Mouse (Mus musculus) cerebellum, postnatal 4 days (tissue): ENCODE results near the gene Tk1.
A peak's percentile ranks its signal among the peaks of the same experiment; 100 is the strongest.
"Not testable (repeated sequence)": the region's sequence is repeated elsewhere in the genome, so short reads cannot be mapped to it uniquely, and the experiment has no call there.

ENCODE experiments used
- DNase-seq, 2 experiments: peaks; one replicate each; pipeline ENCODE4 v3.0.0; 2022; ENCODE audit warnings: low spot score in 2 of 2, mixed read lengths in 1 of 2

Gene Tk1

GRCm38 (mm10) chr11:117822728-117823241 is 3.1 kb downstream of the Tk1 start:
- no peak for DNase-seq

GRCm38 (mm10) chr11:117821868-117822267 is 4.0 kb downstream of the Tk1 start:
- no peak for DNase-seq

- no peak for DNase-seq
These were observed 5.7 kb downstream of the Tk1 start for GRCm38 (mm10) chr11:117820173-117820572.

GRCm38 (mm10) chr11:117819095-117819494 is 6.8 kb downstream of the Tk1 start:
- DNase-seq, result no peak

- DNase-seq, result no peak
These were observed 9.4 kb downstream of the Tk1 start for GRCm38 (mm10) chr11:117816389-117816996.

- DNase-seq, result not testable (repeated sequence)
These were observed 10.0 kb downstream of the Tk1 start for GRCm38 (mm10) chr11:117815850-117816249.

GRCm38 (mm10) chr11:117814704-117815366 is 11.1 kb downstream of the Tk1 start:
- DNase-seq, result no peak

- DNase-seq, result no peak
These were observed 12.0 kb downstream of the Tk1 start for GRCm38 (mm10) chr11:117813867-117814266.

GRCm38 (mm10) chr11:117810401-117811046 is 15.4 kb downstream of the Tk1 start:
- peak; percentile 59 to 70 for DNase-seq

- DNase-seq, result peak in 1 of 2 experiments; percentile 57
These were observed 16.2 kb downstream of the Tk1 start, which contains the start of the genes Gm20708 and Syngr2 for GRCm38 (mm10) chr11:117809407-117810311. Gene Gm20708 (plus strand): TSS chr11:117809668. Gene Syngr2 (plus strand): TSS chr11:117809668.

- DNase-seq, result no peak
These were observed 19.1 kb downstream of the Tk1 start for GRCm38 (mm10) chr11:117806781-117807180.

GRCm38 (mm10) chr11:117803166-117803688 is 22.7 kb downstream of the Tk1 start:
- DNase-seq, result no peak

GRCm38 (mm10) chr11:117801650-117802049 is 24.2 kb downstream of the Tk1 start:
- DNase-seq, result no peak

GRCm38 (mm10) chr11:117800038-117800437 is 25.9 kb downstream of the Tk1 start:
- DNase-seq, result no peak

- DNase-seq, result no peak
These were observed 26.7 kb downstream of the Tk1 start for GRCm38 (mm10) chr11:117799174-117799573.

- DNase-seq, result no peak
These were observed 27.7 kb downstream of the Tk1 start for GRCm38 (mm10) chr11:117798160-117798541.

GRCm38 (mm10) chr11:117797511-117798159 is 28.3 kb downstream of the Tk1 start, which contains the start of gene 6030468B19Rik:
Gene 6030468B19Rik (plus strand): TSS chr11:117797660.
- DNase-seq, result no peak

- DNase-seq, result no peak
These were observed 28.9 kb downstream of the Tk1 start for GRCm38 (mm10) chr11:117796954-117797353.

- no peak for DNase-seq
These were observed 31.8 kb downstream of the Tk1 start for GRCm38 (mm10) chr11:117794035-117794551.

GRCm38 (mm10) chr11:117792281-117792888 is 33.5 kb downstream of the Tk1 start:
- no peak for DNase-seq
